Mouse (Mus musculus) ES-Bruce4 (cell line): ENCODE data around the gene Nme7.

Source experiments
- CTCF ChIP-seq: IDR thresholded peaks from one replicate; pipeline ENCODE4 v1.8.1; 2011; ENCODE audit warnings: low read depth, low read length
- EP300 ChIP-seq: IDR thresholded peaks from 2 replicates; pipeline ENCODE4 v1.6.1; 2011; ENCODE audit warnings: low read depth, low read length; ENCODE audit not compliant: insufficient read depth
- POLR2A ChIP-seq: IDR thresholded peaks from one replicate; pipeline ENCODE4 v1.8.1; 2011; ENCODE audit warnings: low read length; ENCODE audit not compliant: insufficient read depth

DNA sequence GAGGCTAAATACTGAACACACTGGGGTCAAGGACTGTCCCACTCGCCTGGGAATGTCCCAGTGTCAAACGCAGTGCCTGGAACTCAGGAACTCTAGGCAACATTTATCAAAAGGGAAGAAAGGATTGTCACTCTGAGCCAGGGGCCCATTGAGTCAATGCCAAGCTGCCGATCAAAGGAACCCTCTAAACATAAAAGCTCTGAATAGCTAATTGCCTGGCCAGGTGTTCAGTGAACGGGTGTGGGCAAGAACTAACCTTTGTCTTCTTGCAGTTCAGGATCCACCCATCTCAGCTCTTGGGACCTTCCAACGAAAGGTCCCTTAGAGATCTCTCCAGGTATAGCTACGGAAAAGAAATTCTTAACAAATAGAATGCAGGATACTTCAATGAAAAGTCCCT, 167.1 kb downstream of the Nme7 start:
- TF ChIP-seq CTCF = no peak
- no peak for TF ChIP-seq EP300
- TF ChIP-seq POLR2A = no peak
